Mouse (Mus musculus): ENCODE measurements around the gene Higd2a. TPM values are rescaled to one million over a fixed set of nuclear protein-coding genes. Genes with fewer than 3 reads are reported as not detected.
A peak's percentile ranks its signal among the peaks of the same experiment; 100 is the strongest.
"Not testable (repeated sequence)": the region's sequence is repeated elsewhere in the genome, so short reads cannot be mapped to it uniquely, and the experiment has no call there.

Higd2a gene
- polyA plus RNA-seq, 1 experiment from 2014 or later: 144 TPM

- no peak overlapping the region for H3K9ac ChIP-seq (ENCODE audit: low read length)
- H3K4me3 ChIP-seq (ENCODE audit: low read depth, low read length): no peak overlapping the region
- no peaks in the 10 kb centered on the region for H3K9me3 ChIP-seq (ENCODE audit: control insufficient read depth, low read length)
- peaks cover 28% of the 10 kb centered on the region for H3K27me3 ChIP-seq (ENCODE audit: control insufficient read depth, insufficient read depth, low read length)
- peaks cover 2% of the 10 kb centered on the region; the same call in 1 of the 2 replicates for H3K4me1 ChIP-seq (replicated peaks; ENCODE audit: control insufficient read depth, insufficient read depth, low read length)
- H3K36me3 ChIP-seq (ENCODE audit: control insufficient read depth, insufficient read depth, low read length): no peaks in the 10 kb centered on the region
- ATAC-seq (replicated peaks; ENCODE audit: low FRiP score) (no peak), DNase-seq (ENCODE audit: low spot score) (no peak)
- 84% methylated on average over 5 of the region's 5 CpGs for WGBS
- no peak overlapping the region for H3K4me2 ChIP-seq (ENCODE audit: low read depth, low read length, severe bottlenecking)
- H3K27ac ChIP-seq (ENCODE audit: low read depth, low read length): no peak overlapping the region
These were observed 15.4 kb downstream of the Higd2a start for GRCm38 (mm10) chr13:54605426-54605825.

DNA sequence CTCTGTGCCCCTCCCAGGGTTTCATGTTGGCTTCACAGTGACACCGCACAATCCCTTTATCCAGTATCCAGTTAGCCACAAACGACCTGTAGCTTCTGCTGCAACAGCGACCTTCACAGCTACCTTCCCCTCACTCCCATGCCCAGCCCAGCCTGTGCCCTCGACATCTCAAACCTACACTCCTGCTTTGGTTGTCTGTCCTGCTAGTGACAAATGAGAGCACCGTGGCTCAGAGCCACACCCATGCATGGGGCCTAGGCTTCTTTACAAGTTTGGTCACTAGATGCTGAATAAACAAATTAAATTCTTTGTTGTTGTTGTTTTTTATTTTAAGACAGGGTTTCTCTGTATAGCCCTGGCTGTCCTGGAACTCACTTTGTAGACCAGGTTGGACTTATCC is 17.2 kb downstream of the Higd2a start:
- H3K9me3 ChIP-seq (ENCODE audit: control insufficient read depth, low read length): no peaks in the 10 kb centered on the region
- H3K36me3 ChIP-seq (ENCODE audit: control insufficient read depth, insufficient read depth, low read length): no peaks in the 10 kb centered on the region
- no peak overlapping the region for H3K9ac ChIP-seq (ENCODE audit: low read length)
- H3K4me1 ChIP-seq (replicated peaks; ENCODE audit: control insufficient read depth, insufficient read depth, low read length): peaks cover 2% of the 10 kb centered on the region; the same call in 1 of the 2 replicates
- DNase-seq (ENCODE audit: low spot score): no peak
- no peak for ATAC-seq (replicated peaks; ENCODE audit: low FRiP score)
- WGBS: 66% methylated on average over 5 of the region's 5 CpGs
- no peak overlapping the region for H3K4me3 ChIP-seq (ENCODE audit: low read depth, low read length)
- no peak overlapping the region for H3K4me2 ChIP-seq (ENCODE audit: low read depth, low read length, severe bottlenecking)
- peaks cover 28% of the 10 kb centered on the region for H3K27me3 ChIP-seq (ENCODE audit: control insufficient read depth, insufficient read depth, low read length)
- H3K27ac ChIP-seq (ENCODE audit: low read depth, low read length): no peak overlapping the region

- Histone ChIP-seq H3K27me3 (ENCODE audit: control insufficient read depth, insufficient read depth, low read length) (peaks cover 24% of the 10 kb centered on the region), H3K9ac (ENCODE audit: low read length) (no peak overlapping the region), H3K36me3 (ENCODE audit: control insufficient read depth, insufficient read depth, low read length) (no peaks in the 10 kb centered on the region), H3K27ac (ENCODE audit: low read depth, low read length) (no peak overlapping the region), H3K9me3 (ENCODE audit: control insufficient read depth, low read length) (no peaks in the 10 kb centered on the region), H3K4me2 (ENCODE audit: low read depth, low read length, severe bottlenecking) (no peak overlapping the region), H3K4me1 (replicated peaks; ENCODE audit: control insufficient read depth, insufficient read depth, low read length) (peaks cover 2% of the 10 kb centered on the region; the same call in 1 of the 2 replicates), H3K4me3 (ENCODE audit: low read depth, low read length) (no peak overlapping the region)
- ATAC-seq (replicated peaks; ENCODE audit: low FRiP score) (no peak), DNase-seq (ENCODE audit: low spot score) (no peak)
- 79% methylated on average over 3 of the region's 3 CpGs for WGBS
These were observed 18.0 kb downstream of the Higd2a start for GRCm38 (mm10) chr13:54608002-54608401.

GRCm38 (mm10) chr13:54608666-54609065 is 18.7 kb downstream of the Higd2a start:
- peaks cover 24% of the 10 kb centered on the region for H3K27me3 ChIP-seq (ENCODE audit: control insufficient read depth, insufficient read depth, low read length)

GRCm38 (mm10) chr13:54609301-54609700 is 19.3 kb downstream of the Higd2a start:
- no peaks in the 10 kb centered on the region for H3K9me3 ChIP-seq (ENCODE audit: control insufficient read depth, low read length)
- no peak overlapping the region for H3K27ac ChIP-seq (ENCODE audit: low read depth, low read length)
- H3K36me3 ChIP-seq (ENCODE audit: control insufficient read depth, insufficient read depth, low read length): no peaks in the 10 kb centered on the region
- peaks cover 24% of the 10 kb centered on the region for H3K27me3 ChIP-seq (ENCODE audit: control insufficient read depth, insufficient read depth, low read length)
- WGBS: 17% methylated on average over 1 of the region's 1 CpGs
- DNase-seq (ENCODE audit: low spot score): no peak
- ATAC-seq (replicated peaks; ENCODE audit: low FRiP score): no peak
- no peak overlapping the region for H3K9ac ChIP-seq (ENCODE audit: low read length)
- H3K4me2 ChIP-seq (ENCODE audit: low read depth, low read length, severe bottlenecking): no peak overlapping the region
- no peaks in the 10 kb centered on the region for H3K4me1 ChIP-seq (replicated peaks; ENCODE audit: control insufficient read depth, insufficient read depth, low read length)
- H3K4me3 ChIP-seq (ENCODE audit: low read depth, low read length): no peak overlapping the region

More at GRCm38 (mm10) chr13:54608666-54609065, 18.7 kb downstream of the Higd2a start:
- DNase-seq (ENCODE audit: low spot score) (peak; percentile 48), ATAC-seq (replicated peaks; ENCODE audit: low FRiP score) (no peak)
- Histone ChIP-seq H3K27ac (ENCODE audit: low read depth, low read length) (no peak overlapping the region), H3K4me2 (ENCODE audit: low read depth, low read length, severe bottlenecking) (no peak overlapping the region), H3K9me3 (ENCODE audit: control insufficient read depth, low read length) (no peaks in the 10 kb centered on the region), H3K9ac (ENCODE audit: low read length) (no peak overlapping the region), H3K4me3 (ENCODE audit: low read depth, low read length) (no peak overlapping the region), H3K4me1 (replicated peaks; ENCODE audit: control insufficient read depth, insufficient read depth, low read length) (peaks cover 2% of the 10 kb centered on the region; the same call in 1 of the 2 replicates), H3K36me3 (ENCODE audit: control insufficient read depth, insufficient read depth, low read length) (no peaks in the 10 kb centered on the region)
- 9% methylated on average over 8 of the region's 8 CpGs for WGBS

- Histone ChIP-seq H3K4me2 (ENCODE audit: low read depth, low read length, severe bottlenecking) (peak overlapping the region; percentile 77), H3K27me3 (ENCODE audit: control insufficient read depth, insufficient read depth, low read length) (peaks cover 24% of the 10 kb centered on the region), H3K9ac (ENCODE audit: low read length) (peak overlapping the region; percentile 47), H3K36me3 (ENCODE audit: control insufficient read depth, insufficient read depth, low read length) (no peaks in the 10 kb centered on the region), H3K27ac (ENCODE audit: low read depth, low read length) (no peak overlapping the region), H3K4me3 (ENCODE audit: low read depth, low read length) (peak overlapping the region; percentile 43), H3K9me3 (ENCODE audit: control insufficient read depth, low read length) (no peaks in the 10 kb centered on the region), H3K4me1 (replicated peaks; ENCODE audit: control insufficient read depth, insufficient read depth, low read length) (no peaks in the 10 kb centered on the region)
- ATAC-seq (replicated peaks; ENCODE audit: low FRiP score) (no peak), DNase-seq (ENCODE audit: low spot score) (no peak)
- 8% methylated on average over 13 of the region's 13 CpGs for WGBS
These were observed 20.6 kb downstream of the Higd2a start for GRCm38 (mm10) chr13:54610613-54610971.

GRCm38 (mm10) chr13:54610972-54611754 is 21.2 kb downstream of the Higd2a start, which contains the start of gene Cltb:
Gene Cltb (minus strand): TSS chr13:54611344.
- H3K27me3 ChIP-seq (ENCODE audit: control insufficient read depth, insufficient read depth, low read length): peaks cover 24% of the 10 kb centered on the region

DNA sequence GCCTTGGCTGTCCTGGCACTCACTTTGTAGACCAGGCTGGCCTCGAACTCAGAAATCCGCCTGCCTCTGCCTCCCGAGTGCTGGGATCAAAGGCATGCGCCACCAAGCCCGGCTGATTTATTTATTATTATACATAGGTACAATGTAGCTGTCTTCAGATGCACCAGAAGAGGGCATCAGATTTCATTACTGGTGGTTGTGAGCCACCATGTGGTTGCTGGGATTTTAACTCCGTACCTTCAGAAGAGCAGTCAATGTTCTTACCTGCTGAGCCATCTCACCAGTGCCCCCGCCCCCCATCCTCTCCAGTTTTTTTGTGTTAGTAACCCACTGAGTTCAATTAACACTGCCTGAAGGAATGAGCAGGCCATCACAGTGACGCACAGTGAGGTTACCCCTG is 23.1 kb downstream of the Higd2a start:
- not testable (repeated sequence) for ATAC-seq (replicated peaks; ENCODE audit: low FRiP score); H3K9me3 ChIP-seq (ENCODE audit: control insufficient read depth, low read length); H3K4me1 ChIP-seq (replicated peaks; ENCODE audit: control insufficient read depth, insufficient read depth, low read length); H3K9ac ChIP-seq (ENCODE audit: low read length); H3K4me2 ChIP-seq (ENCODE audit: low read depth, low read length, severe bottlenecking); H3K36me3 ChIP-seq (ENCODE audit: control insufficient read depth, insufficient read depth, low read length); H3K27ac ChIP-seq (ENCODE audit: low read depth, low read length); H3K4me3 ChIP-seq (ENCODE audit: low read depth, low read length); DNase-seq (ENCODE audit: low spot score)
- WGBS: 83% methylated on average over 8 of the region's 8 CpGs
- H3K27me3 ChIP-seq (ENCODE audit: control insufficient read depth, insufficient read depth, low read length): peaks cover 15% of the 10 kb centered on the region

More at GRCm38 (mm10) chr13:54610972-54611754, 21.2 kb downstream of the Higd2a start, which contains the start of gene Cltb:
- peak; percentile 70; the same call in 1 of the 2 replicates for ATAC-seq (replicated peaks; ENCODE audit: low FRiP score)
- no peaks in the 10 kb centered on the region for H3K9me3 ChIP-seq (ENCODE audit: control insufficient read depth, low read length)
- no peak within 1 kb of the TSS for H3K27ac ChIP-seq (ENCODE audit: low read depth, low read length)
- H3K4me1 ChIP-seq (replicated peaks; ENCODE audit: control insufficient read depth, insufficient read depth, low read length): no peaks in the 10 kb centered on the region
- no peaks in the 10 kb centered on the region for H3K36me3 ChIP-seq (ENCODE audit: control insufficient read depth, insufficient read depth, low read length)
- H3K4me3 ChIP-seq (ENCODE audit: low read depth, low read length): peak within 1 kb of the TSS; percentile 43
- H3K4me2 ChIP-seq (ENCODE audit: low read depth, low read length, severe bottlenecking): peak within 1 kb of the TSS; percentile 77
- H3K9ac ChIP-seq (ENCODE audit: low read length): peak within 1 kb of the TSS; percentile 47
- under 1% methylated on average over 64 of the region's 66 CpGs for WGBS
- DNase-seq (ENCODE audit: low spot score): peak; percentile 91
